Mouse (Mus musculus) liver, embryonic 16.5 days (tissue): Measurements from ENCODE around the gene Plekhg1. TPM values are rescaled to one million over a fixed set of nuclear protein-coding genes. Genes with fewer than 3 reads are reported as not detected.

Experiments
- ATAC-seq: fragments of 200-750 bp; cut with Nextera tagmentation; 2 replicates; pipeline ENCODE4 v1.8.0; 2017; ENCODE audit warnings: low read depth, mild to moderate bottlenecking, moderate number of reproducible peaks, moderate library complexity
- H3K27ac ChIP-seq: fragments of 300-500 bp; sonication (generic); 2 replicates; pipeline ENCODE4 v1.5.1; 2014; ENCODE audit warnings: mild to moderate bottlenecking, low read length
- H3K27me3 ChIP-seq: fragments of 300-500 bp; sonication (generic); 2 replicates; pipeline ENCODE4 v1.6.1; 2014; ENCODE audit warnings: low read depth, low read length, mixed read lengths; ENCODE audit not compliant: control insufficient read depth, insufficient read depth
- H3K36me3 ChIP-seq: fragments of 300-500 bp; sonication (generic); 2 replicates; pipeline ENCODE4 v1.6.1; 2014; ENCODE audit warnings: mild to moderate bottlenecking; ENCODE audit not compliant: control insufficient read depth, insufficient read depth
- H3K4me1 ChIP-seq: fragments of 300-500 bp; sonication (generic); 2 replicates; pipeline ENCODE4 v1.6.1; 2014; ENCODE audit warnings: low read depth, low read length, mixed read lengths; ENCODE audit not compliant: control insufficient read depth
- H3K4me2 ChIP-seq: fragments of 300-500 bp; sonication (generic); 2 replicates; pipeline ENCODE4 v1.6.1; 2014; ENCODE audit warnings: low read depth, low read length, mixed read lengths
- H3K4me3 ChIP-seq: fragments of 300-500 bp; sonication (generic); 2 replicates; pipeline ENCODE4 v1.5.1; 2014; ENCODE audit warnings: low read depth, mild to moderate bottlenecking, low read length
- H3K9ac ChIP-seq: fragments of 300-500 bp; sonication (generic); 2 replicates; pipeline ENCODE4 v1.6.1; 2014; ENCODE audit warnings: low read depth, low read length
- H3K9me3 ChIP-seq: fragments of 300-500 bp; sonication (generic); replicated peaks from 2 replicates; pipeline ENCODE4 v1.6.1; 2016; ENCODE audit warnings: low read length; ENCODE audit not compliant: control insufficient read depth
- WGBS: fragments of 180-500 bp; shearing (Covaris S2); extraction: QIAGEN DNeasy Blood & Tissue Kit; methylation state at CpG from one replicate; pipeline ENCODE4 v1.1.7; 2014; ENCODE audit not compliant: insufficient replicate concordance; 5-methylcytosine and 5-hydroxymethylcytosine counted together
- polyA plus RNA-seq: library from polyadenylated mRNA; unstranded; fragments of >200 nt; fragmentation: Nextera tagmentation; extraction: Ambion mirVana; gene quantifications from 2 replicates; pipeline ENCODE4 v1.2.1, GENCODE M21; 2015

Gene Plekhg1
- polyA plus RNA-seq, 1 experiment from 2014 or later: 2.2 TPM

DNA sequence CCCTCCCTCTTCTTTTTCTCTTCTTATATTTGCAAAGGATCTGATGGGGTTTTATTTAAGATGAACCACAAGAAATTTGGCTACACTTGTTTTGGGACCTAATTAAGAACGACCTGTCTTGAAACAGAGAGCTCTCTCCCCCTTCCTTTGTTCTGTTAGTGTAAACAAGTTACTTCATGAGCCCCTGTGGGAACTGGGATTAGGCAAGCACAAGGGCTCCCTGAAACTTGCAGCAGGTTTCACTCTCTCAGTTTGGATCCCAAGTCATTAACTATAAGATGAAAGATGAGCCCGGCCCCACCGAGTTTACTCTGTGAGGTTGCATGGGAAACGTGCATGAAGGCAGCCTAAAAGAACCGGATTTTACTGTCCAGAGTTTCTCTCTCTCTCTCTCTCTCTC, 117.7 kb downstream of the Plekhg1 start:
- H3K4me2 ChIP-seq: no peak overlapping the region
- no peak overlapping the region for H3K27ac ChIP-seq
- H3K4me1 ChIP-seq: no peaks in the 10 kb centered on the region
- no peaks in the 10 kb centered on the region for H3K36me3 ChIP-seq
- H3K9ac ChIP-seq: no peak overlapping the region
- 25% methylated on average over 5 of the region's 5 CpGs for WGBS
- H3K9me3 ChIP-seq: no peaks in the 10 kb centered on the region
- no peak overlapping the region for H3K4me3 ChIP-seq
- no peaks in the 10 kb centered on the region for H3K27me3 ChIP-seq
- no peak for ATAC-seq

DNA sequence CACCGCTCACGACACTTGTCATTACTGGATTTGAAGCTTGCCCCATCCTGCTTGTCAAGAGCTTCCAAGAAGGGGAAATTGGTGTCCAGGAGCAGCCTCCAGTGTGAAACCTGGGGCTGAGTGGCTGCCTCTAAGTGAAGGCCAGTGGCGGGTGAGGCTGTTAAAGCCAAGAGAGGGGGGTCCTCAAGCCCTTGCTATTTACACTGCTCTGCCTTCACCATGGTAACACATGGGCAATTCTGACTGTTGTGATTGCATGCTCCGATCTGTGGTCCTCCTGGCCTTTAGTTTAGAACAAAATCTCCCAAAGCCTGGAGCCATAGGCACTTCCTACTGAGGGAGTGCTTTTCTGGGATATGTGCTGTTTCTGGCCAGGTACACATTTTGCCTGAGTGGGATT, 118.3 kb downstream of the Plekhg1 start:
- H3K4me2 ChIP-seq: no peak overlapping the region
- H3K9ac ChIP-seq: no peak overlapping the region
- H3K9me3 ChIP-seq: no peaks in the 10 kb centered on the region
- no peaks in the 10 kb centered on the region for H3K36me3 ChIP-seq
- no peaks in the 10 kb centered on the region for H3K4me1 ChIP-seq
- whole genome bisulfite sequencing: 59% methylated on average over 4 of the region's 4 CpGs
- no peak overlapping the region for H3K4me3 ChIP-seq
- ATAC-seq: no peak
- H3K27me3 ChIP-seq: no peaks in the 10 kb centered on the region
- H3K27ac ChIP-seq: no peak overlapping the region

GRCm38 (mm10) chr10:3858961-3859714, 119.0 kb downstream of the Plekhg1 start:
- Histone ChIP-seq H3K27ac (no peak overlapping the region), H3K9ac (no peak overlapping the region), H3K9me3 (no peaks in the 10 kb centered on the region), H3K36me3 (no peaks in the 10 kb centered on the region), H3K4me1 (no peaks in the 10 kb centered on the region), H3K4me2 (no peak overlapping the region), H3K27me3 (no peaks in the 10 kb centered on the region), H3K4me3 (no peak overlapping the region)
- ATAC-seq: no peak
- 40% methylated on average over 11 of the region's 11 CpGs for WGBS

DNA sequence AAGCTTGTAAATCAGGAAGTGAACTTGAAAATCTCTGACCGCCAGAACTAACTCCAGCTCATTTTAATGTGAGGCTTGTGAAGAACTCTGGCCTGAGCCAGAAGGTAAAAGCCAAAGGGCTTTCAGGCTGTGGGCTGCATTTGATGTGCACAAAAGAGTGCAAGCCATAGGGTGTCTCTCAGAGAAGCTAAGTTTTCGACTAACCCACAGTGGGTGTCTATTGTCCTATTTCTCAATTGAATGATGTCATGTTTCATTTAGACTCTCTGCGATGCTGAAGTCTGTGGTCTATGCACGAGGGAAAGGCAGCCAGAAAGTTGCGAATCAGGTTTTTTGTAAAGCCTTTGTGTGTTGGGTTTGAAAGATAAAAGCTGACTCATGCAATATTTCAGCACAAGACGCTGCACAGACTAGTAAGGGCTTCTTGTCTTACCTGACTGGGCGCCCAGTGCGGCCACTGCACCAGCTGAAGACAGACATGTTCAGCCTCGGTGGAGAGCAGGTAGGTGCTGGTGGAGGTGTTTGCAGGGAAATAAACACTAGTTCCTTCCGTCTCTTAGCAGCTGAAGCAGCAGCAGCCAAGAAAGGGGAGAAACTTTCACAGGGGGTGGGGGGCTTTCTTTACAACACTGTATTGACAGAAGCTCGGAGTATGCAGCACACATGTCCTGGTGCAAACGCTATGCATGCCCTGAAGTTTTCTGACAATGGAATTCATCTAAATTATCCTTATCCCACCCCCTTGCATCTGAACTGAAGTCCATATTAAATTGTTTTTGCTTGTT, 123.4 kb downstream of the Plekhg1 start:
- no peak for ATAC-seq
- H3K36me3 ChIP-seq: no peaks in the 10 kb centered on the region
- no peak overlapping the region for H3K27ac ChIP-seq
- no peaks in the 10 kb centered on the region for H3K9me3 ChIP-seq
- no peak overlapping the region for H3K4me2 ChIP-seq
- no peaks in the 10 kb centered on the region for H3K27me3 ChIP-seq
- WGBS: 32% methylated on average over 12 of the region's 12 CpGs
- no peak overlapping the region for H3K9ac ChIP-seq
- no peak overlapping the region for H3K4me3 ChIP-seq
- H3K4me1 ChIP-seq: no peaks in the 10 kb centered on the region

GRCm38 (mm10) chr10:3864196-3864540, 124.0 kb downstream of the Plekhg1 start:
- Histone ChIP-seq H3K4me1 (no peaks in the 10 kb centered on the region), H3K4me3 (no peak overlapping the region), H3K9me3 (no peaks in the 10 kb centered on the region), H3K27me3 (no peaks in the 10 kb centered on the region), H3K36me3 (no peaks in the 10 kb centered on the region), H3K27ac (no peak overlapping the region), H3K9ac (no peak overlapping the region), H3K4me2 (no peak overlapping the region)
- 60% methylated on average over 6 of the region's 6 CpGs for WGBS
- no peak for ATAC-seq

DNA sequence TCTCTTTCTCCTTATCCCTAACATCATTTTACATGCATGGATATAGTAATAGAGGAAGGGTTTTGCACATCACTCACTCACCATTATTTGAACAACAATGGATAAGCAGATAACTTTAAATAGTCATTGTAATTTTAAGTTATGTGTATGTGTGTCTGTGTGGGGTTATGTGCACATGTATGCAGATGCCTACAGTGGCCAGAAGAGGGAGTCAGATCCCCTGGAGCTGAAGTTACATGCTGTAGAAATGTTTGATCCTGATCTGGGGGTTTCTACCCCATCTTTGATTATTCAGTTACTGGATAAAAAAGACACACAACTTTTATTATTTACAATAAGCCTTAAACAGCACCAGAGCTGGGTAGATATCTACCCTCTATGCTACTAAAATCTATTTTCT, 127.1 kb downstream of the Plekhg1 start:
- Histone ChIP-seq H3K27ac (no peak overlapping the region), H3K4me1 (no peaks in the 10 kb centered on the region), H3K9ac (no peak overlapping the region), H3K4me2 (no peak overlapping the region), H3K27me3 (no peaks in the 10 kb centered on the region), H3K9me3 (no peaks in the 10 kb centered on the region), H3K4me3 (no peak overlapping the region), H3K36me3 (no peaks in the 10 kb centered on the region)
- no peak for ATAC-seq

GRCm38 (mm10) chr10:3870828-3871227, 130.7 kb downstream of the Plekhg1 start:
- Histone ChIP-seq H3K4me1 (no peaks in the 10 kb centered on the region), H3K9ac (no peak overlapping the region), H3K27ac (no peak overlapping the region), H3K4me2 (no peak overlapping the region), H3K27me3 (no peaks in the 10 kb centered on the region), H3K36me3 (no peaks in the 10 kb centered on the region), H3K4me3 (no peak overlapping the region), H3K9me3 (no peaks in the 10 kb centered on the region)
- WGBS: 66% methylated on average over 5 of the region's 5 CpGs
- ATAC-seq: no peak

GRCm38 (mm10) chr10:3873467-3873866, 133.3 kb downstream of the Plekhg1 start:
- H3K27me3 ChIP-seq: no peaks in the 10 kb centered on the region
- H3K4me3 ChIP-seq: no peak overlapping the region
- H3K27ac ChIP-seq: no peak overlapping the region
- no peak overlapping the region for H3K4me2 ChIP-seq
- WGBS: 71% methylated on average over 6 of the region's 6 CpGs
- no peaks in the 10 kb centered on the region for H3K9me3 ChIP-seq
- no peaks in the 10 kb centered on the region for H3K36me3 ChIP-seq
- H3K9ac ChIP-seq: no peak overlapping the region
- ATAC-seq: no peak
- H3K4me1 ChIP-seq: no peaks in the 10 kb centered on the region

DNA sequence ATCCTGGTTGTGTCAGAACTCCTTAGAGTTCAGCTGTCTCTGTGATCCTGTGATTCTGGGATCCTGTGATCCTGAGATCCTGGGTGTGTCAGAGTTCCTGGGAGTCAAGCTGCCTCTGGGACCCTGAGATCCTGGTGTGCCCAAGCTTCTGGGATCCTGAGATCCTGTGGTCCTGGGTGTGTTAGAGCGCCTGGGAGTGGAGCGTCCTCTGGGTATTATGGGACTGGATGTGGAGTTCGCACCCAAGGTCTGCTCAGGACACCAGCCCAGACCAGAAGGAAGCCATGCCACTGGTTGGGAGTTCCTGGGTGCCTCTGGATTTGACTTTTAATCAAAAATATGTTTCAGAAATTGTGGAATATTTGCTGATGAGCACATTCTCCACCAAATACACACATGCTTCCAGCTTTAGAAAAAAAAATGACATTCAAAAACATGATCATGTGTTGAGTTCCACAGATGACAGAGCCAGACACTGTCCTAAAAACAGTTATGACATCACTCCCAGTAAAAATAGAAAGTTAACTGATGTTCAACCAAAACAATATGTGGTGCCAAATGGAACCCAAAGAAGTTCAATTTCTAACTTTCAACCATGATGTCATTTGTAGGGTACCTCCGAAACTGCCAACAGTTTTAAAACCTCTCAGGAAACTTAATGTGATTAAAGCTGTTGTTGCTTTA, 137.8 kb downstream of the Plekhg1 start:
- 67% methylated on average over 4 of the region's 4 CpGs for WGBS
- no peaks in the 10 kb centered on the region for H3K36me3 ChIP-seq
- no peak overlapping the region for H3K9ac ChIP-seq
- no peak overlapping the region for H3K4me2 ChIP-seq
- no peaks in the 10 kb centered on the region for H3K4me1 ChIP-seq
- H3K4me3 ChIP-seq: no peak overlapping the region
- no peak for ATAC-seq
- H3K27ac ChIP-seq: no peak overlapping the region
- H3K9me3 ChIP-seq: no peaks in the 10 kb centered on the region
- no peaks in the 10 kb centered on the region for H3K27me3 ChIP-seq
